Mouse (Mus musculus): Measurements from ENCODE around the gene Ncam1. TPM values are rescaled to one million over a fixed set of nuclear protein-coding genes. Genes with fewer than 3 reads are reported as not detected.

Gene Ncam1
- total RNA-seq, 2 experiments from 2014 or later, result 2.4 to 8.0 TPM

- no peak for ATAC-seq (replicated peaks; ENCODE audit: low FRiP score, poor library complexity, severe bottlenecking)
Observed at GRCm38 (mm10) chr9:49592006-49592405, 206.7 kb downstream of the Ncam1 start.

- ATAC-seq (replicated peaks; ENCODE audit: low FRiP score, poor library complexity, severe bottlenecking), result no peak
Observed at GRCm38 (mm10) chr9:49590261-49590660, 208.5 kb downstream of the Ncam1 start.

- ATAC-seq (replicated peaks; ENCODE audit: low FRiP score, poor library complexity, severe bottlenecking), result no peak
Observed at GRCm38 (mm10) chr9:49577136-49577535, 221.6 kb downstream of the Ncam1 start.

GRCm38 (mm10) chr9:49571695-49572510, 226.8 kb downstream of the Ncam1 start:
- ATAC-seq (replicated peaks; ENCODE audit: low FRiP score, poor library complexity, severe bottlenecking), result no peak

- ATAC-seq (replicated peaks; ENCODE audit: low FRiP score, poor library complexity, severe bottlenecking), result no peak
Observed at GRCm38 (mm10) chr9:49570731-49571694, 227.7 kb downstream of the Ncam1 start.

GRCm38 (mm10) chr9:49570033-49570660, 228.6 kb downstream of the Ncam1 start:
- no peak for ATAC-seq (replicated peaks; ENCODE audit: low FRiP score, poor library complexity, severe bottlenecking)

GRCm38 (mm10) chr9:49565846-49566245, 232.9 kb downstream of the Ncam1 start:
- no peak for ATAC-seq (replicated peaks; ENCODE audit: low FRiP score, poor library complexity, severe bottlenecking)

- ATAC-seq (replicated peaks; ENCODE audit: low FRiP score, poor library complexity, severe bottlenecking), result no peak
Observed at GRCm38 (mm10) chr9:49558941-49559340, 239.8 kb downstream of the Ncam1 start.

- ATAC-seq (replicated peaks; ENCODE audit: low FRiP score, poor library complexity, severe bottlenecking), result no peak
Observed at GRCm38 (mm10) chr9:49551353-49551752, 247.4 kb downstream of the Ncam1 start.

GRCm38 (mm10) chr9:49542593-49542992, 256.1 kb downstream of the Ncam1 start:
- ATAC-seq (replicated peaks; ENCODE audit: low FRiP score, poor library complexity, severe bottlenecking), result no peak

- ATAC-seq (replicated peaks; ENCODE audit: low FRiP score, poor library complexity, severe bottlenecking), result no peak
Observed at GRCm38 (mm10) chr9:49537814-49538213, 260.9 kb downstream of the Ncam1 start.

- no peak for ATAC-seq (replicated peaks; ENCODE audit: low FRiP score, poor library complexity, severe bottlenecking)
Observed at GRCm38 (mm10) chr9:49536593-49536992, 262.1 kb downstream of the Ncam1 start.

GRCm38 (mm10) chr9:49534958-49535357, 263.8 kb downstream of the Ncam1 start:
- ATAC-seq (replicated peaks; ENCODE audit: low FRiP score, poor library complexity, severe bottlenecking), result no peak

- ATAC-seq (replicated peaks; ENCODE audit: low FRiP score, poor library complexity, severe bottlenecking), result no peak
Observed at GRCm38 (mm10) chr9:49533912-49534491, 264.7 kb downstream of the Ncam1 start.

GRCm38 (mm10) chr9:49533455-49533854, 265.3 kb downstream of the Ncam1 start:
- no peak for ATAC-seq (replicated peaks; ENCODE audit: low FRiP score, poor library complexity, severe bottlenecking)

GRCm38 (mm10) chr9:49531833-49532232, 266.9 kb downstream of the Ncam1 start:
- ATAC-seq (replicated peaks; ENCODE audit: low FRiP score, poor library complexity, severe bottlenecking), result no peak

- no peak for ATAC-seq (replicated peaks; ENCODE audit: low FRiP score, poor library complexity, severe bottlenecking)
Observed at GRCm38 (mm10) chr9:49531257-49531656, 267.5 kb downstream of the Ncam1 start.

GRCm38 (mm10) chr9:49530739-49531138, 268.0 kb downstream of the Ncam1 start:
- ATAC-seq (replicated peaks; ENCODE audit: low FRiP score, poor library complexity, severe bottlenecking), result no peak

- ATAC-seq (replicated peaks; ENCODE audit: low FRiP score, poor library complexity, severe bottlenecking), result no peak
Observed at GRCm38 (mm10) chr9:49529366-49529959, 269.3 kb downstream of the Ncam1 start.
